Mouse (Mus musculus): ENCODE results near the gene Mex3a. TPM values are rescaled to one million over a fixed set of nuclear protein-coding genes. Genes with fewer than 3 reads are reported as not detected.
"Not testable (repeated sequence)": the region's sequence is repeated elsewhere in the genome, so short reads cannot be mapped to it uniquely, and the experiment has no call there.

Mex3a gene
- total RNA-seq, 2 experiments from 2014 or later: 11.7 TPM

- no peak for DNase-seq
Observed at GRCm38 (mm10) chr3:88571856-88572255, 39.7 kb downstream of the Mex3a start.

- no peak for DNase-seq
Observed at GRCm38 (mm10) chr3:88572835-88573234, 40.6 kb downstream of the Mex3a start.

GRCm38 (mm10) chr3:88573810-88574209, 41.6 kb downstream of the Mex3a start:
- no peak for DNase-seq

GRCm38 (mm10) chr3:88575540-88575939, 43.3 kb downstream of the Mex3a start, which contains the start of gene Ssr2:
Gene Ssr2 (plus strand): TSS chr3:88575876.
- DNase-seq: no peak

- not testable (repeated sequence) for DNase-seq
Observed at GRCm38 (mm10) chr3:88577846-88578245, 45.7 kb downstream of the Mex3a start.

- no peak for DNase-seq
Observed at GRCm38 (mm10) chr3:88578498-88579424, 46.6 kb downstream of the Mex3a start.

GRCm38 (mm10) chr3:88579454-88580117, 47.4 kb downstream of the Mex3a start:
- peak; percentile 83 for DNase-seq

- DNase-seq: no peak
Observed at GRCm38 (mm10) chr3:88585769-88586168, 53.6 kb downstream of the Mex3a start.

- no peak for DNase-seq
Observed at GRCm38 (mm10) chr3:88586640-88587039, 54.4 kb downstream of the Mex3a start.

GRCm38 (mm10) chr3:88590246-88590645, 58.1 kb downstream of the Mex3a start:
- DNase-seq: no peak

Small RNA genes lying within 50 kb of the gene (microRNA-seq; reads per million reads assigned to microRNA genes)
- 0 reads per million in 2 experiments for gene Mir1905

Other genes with a start within 250 kb of the Mex3a start
- not detected for gene Gm38392, start 245.2 kb upstream of the Mex3a start, total RNA-seq (2021)
- gene Tsacc, start 235.4 kb upstream of the Mex3a start, total RNA-seq (2021): 1 to 10 TPM; 6.1 to 6.2 TPM
- gene Cct3, start 235.3 kb upstream of the Mex3a start, total RNA-seq (2021): 100 to 1,000 TPM; 257 TPM
- gene Glmp, start 207.4 kb upstream of the Mex3a start, total RNA-seq (2021): 10 to 100 TPM; 74.8 to 84.6 TPM
- gene Tmem79, start 196.2 kb upstream of the Mex3a start, total RNA-seq (2021): 1 to 10 TPM; 1.4 to 1.6 TPM
- 10 to 100 TPM; 53.2 to 61.3 TPM for gene Smg5, start 196.1 kb upstream of the Mex3a start, total RNA-seq (2021)
- under 1 TPM; 0.47 to 0.86 TPM for gene Paqr6, start 167.8 kb upstream of the Mex3a start, total RNA-seq (2021)
- not detected for gene Bglap3, start 159.7 kb upstream of the Mex3a start, total RNA-seq (2021)
- not detected for gene Bglap2, start 153.7 kb upstream of the Mex3a start, total RNA-seq (2021)
- not detected for gene Bglap, start 147.9 kb upstream of the Mex3a start, total RNA-seq (2021)
- 10 to 100 TPM; 87.5 to 88.0 TPM for gene Pmf1, start 122.1 kb upstream of the Mex3a start, total RNA-seq (2021)
- 10 to 100 TPM; 13.9 to 14.6 TPM for gene Slc25a44, start 107.3 kb upstream of the Mex3a start, total RNA-seq (2021)
- gene Sema4a, start 71.2 kb upstream of the Mex3a start, total RNA-seq (2021): 1 to 10 TPM; 1.5 to 1.7 TPM
- 100 to 1,000 TPM; 178 to 181 TPM for gene Lmna, start 22.4 kb upstream of the Mex3a start, total RNA-seq (2021)
- not detected for gene Rab25, start 15.9 kb downstream of the Mex3a start, total RNA-seq (2021)
- 10 to 100 TPM; 81.9 to 89.1 TPM for gene Lamtor2, start 20.7 kb downstream of the Mex3a start, total RNA-seq (2021)
- 10 to 100 TPM; 55.3 to 60.1 TPM for gene Ubqln4, start 21.4 kb downstream of the Mex3a start, total RNA-seq (2021)
- 100 to 1,000 TPM; 145 to 152 TPM for gene Ssr2, start 43.5 kb downstream of the Mex3a start, total RNA-seq (2021)
- 100 to 1,000 TPM; 104 to 109 TPM for gene Arhgef2, start 73.6 kb downstream of the Mex3a start, total RNA-seq (2021)
- under 1 TPM in 1 of 2 experiments, not detected in 1; 0.20 TPM for gene Rxfp4, start 120.7 kb downstream of the Mex3a start, total RNA-seq (2021)
- 10 to 100 TPM; 44.9 to 49.2 TPM for gene Khdc4, start 153.4 kb downstream of the Mex3a start, total RNA-seq (2021)
- gene Rit1, start 184.4 kb downstream of the Mex3a start, total RNA-seq (2021): 10 to 100 TPM; 43.4 to 48.0 TPM
- gene Syt11, start 242.8 kb downstream of the Mex3a start, total RNA-seq (2021): 1 to 10 TPM; 5.0 to 7.1 TPM